26 mouse cellular contexts compared by ENCODE assay signal in the genomic region with DNA sequence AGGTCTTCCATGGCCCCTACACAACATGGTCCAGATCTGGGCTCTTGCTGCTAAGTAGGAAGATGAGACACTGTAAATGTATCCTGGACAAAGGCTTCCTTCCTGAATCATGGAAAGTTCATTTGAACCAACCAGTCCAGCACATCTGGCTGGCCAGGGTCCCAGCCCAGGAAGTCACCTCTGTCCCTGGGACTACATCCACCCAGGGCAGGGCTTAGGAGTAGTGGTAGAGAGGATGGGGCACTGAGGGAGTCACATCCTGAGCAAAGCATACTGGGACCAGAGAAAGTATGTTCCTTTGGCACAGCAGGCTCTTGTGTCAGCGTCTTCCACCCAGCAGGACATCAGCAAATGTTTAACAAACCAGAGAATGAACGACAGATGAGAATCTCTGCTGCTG.
DNase-seq lines count a peak whose midpoint lies in the region; ATAC-seq and TF ChIP-seq lines count a peak whose summit lies in the region.
"Had no signal": no experiment of that assay in that cellular context is flagged by ENCODE, and none has a peak within 500 bp of the region (broad histone marks: within the 10 kb centered on the region; RNA-seq: fewer than 3 reads in every experiment).

No protein-coding gene starts in this region.

- H3K4me3 ChIP-seq in heart, embryonic 10.5 days: no peak overlapping the region
- H3K4me3 ChIP-seq in lung, postnatal 0 days (ENCODE audit: low read depth, low read length): no peak overlapping the region
- H3K4me3 ChIP-seq: embryonic facial prominence, embryonic 12.5 days; embryonic facial prominence, embryonic 15.5 days; forebrain, embryonic 12.5 days had no signal

- H3K27ac ChIP-seq in heart, embryonic 10.5 days: no peak overlapping the region
- H3K27ac ChIP-seq in lung, postnatal 0 days (ENCODE audit: low read length): no peak overlapping the region
- H3K27ac ChIP-seq: embryonic facial prominence, embryonic 12.5 days; embryonic facial prominence, embryonic 15.5 days; forebrain, embryonic 12.5 days; hindbrain, embryonic 14.5 days; hindbrain, postnatal 0 days had no signal

- peak; percentile 72 for ATAC-seq in lung, postnatal 0 days
- ATAC-seq: activated CD4-positive, CD25-positive, alpha-beta regulatory T cell, adult 4 months; forebrain, embryonic 16.5 days; hindbrain, postnatal 0 days; inflammation-experienced regulatory T-cells, adult 6 months; intestine, embryonic 16.5 days had no signal

- H3K4me2 ChIP-seq in lung, postnatal 0 days (replicated peaks; ENCODE audit: low read depth, low read length): no peak overlapping the region
- H3K4me2 ChIP-seq: embryonic facial prominence, embryonic 12.5 days; embryonic facial prominence, embryonic 15.5 days; forebrain, embryonic 12.5 days; heart, embryonic 11.5 days; hindbrain, embryonic 14.5 days had no signal

- DNase-seq in adrenal gland, adult 2 months: peak; percentile 10
- no peak for DNase-seq in adrenal gland, adult 8-10 months
- peak; percentile 10 for DNase-seq in adrenal gland, postnatal 25 days
- DNase-seq in adrenal gland, postnatal 4 days (ENCODE audit: low spot score in 2 of 2): no peak
- peak; percentile 14 for DNase-seq in heart, adult 8-10 months (ENCODE audit: low spot score)
- no peak for DNase-seq in heart, embryonic 10.5 days (ENCODE audit: low spot score)
- peak; percentile 31 for DNase-seq in lung, postnatal 0 days (ENCODE audit: low spot score)
- DNase-seq in lung, postnatal 36 days: no peak
- DNase-seq: cerebellum, adult 11 months; cerebellum, adult 2 months; cerebellum, adult 9-11 months; cerebellum, postnatal 25 days; gastrocnemius, postnatal 10 days; gastrocnemius, postnatal 36 days; heart, postnatal 36 days; kidney, adult 18-20 months had no signal

- H3K36me3 ChIP-seq in heart, embryonic 10.5 days: peaks cover 6% of the 10 kb centered on the region; the same call in 1 of the 2 replicates
- no peaks in the 10 kb centered on the region for H3K36me3 ChIP-seq in lung, postnatal 0 days (ENCODE audit: insufficient read depth, low read length)
- H3K36me3 ChIP-seq: embryonic facial prominence, embryonic 12.5 days; embryonic facial prominence, embryonic 15.5 days; forebrain, embryonic 12.5 days had no signal

- no peaks in the 10 kb centered on the region for H3K9me3 ChIP-seq in heart, embryonic 10.5 days
- H3K9me3 ChIP-seq in lung, postnatal 0 days (ENCODE audit: low read length): no peaks in the 10 kb centered on the region
- H3K9me3 ChIP-seq: embryonic facial prominence, embryonic 12.5 days; embryonic facial prominence, embryonic 15.5 days; forebrain, embryonic 12.5 days had no signal

- no peak for TF ChIP-seq EP300 in lung, postnatal 0 days (IDR thresholded peaks at IDR 0.05)

- H3K9ac ChIP-seq in lung, postnatal 0 days (replicated peaks; ENCODE audit: low read depth): no peak overlapping the region
- H3K9ac ChIP-seq: embryonic facial prominence, embryonic 12.5 days; embryonic facial prominence, embryonic 15.5 days; forebrain, embryonic 12.5 days; hindbrain, embryonic 14.5 days had no signal

- H3K27me3 ChIP-seq in heart, embryonic 10.5 days (ENCODE audit: insufficient read depth, poor library complexity, severe bottlenecking): no peaks in the 10 kb centered on the region
- no peaks in the 10 kb centered on the region for H3K27me3 ChIP-seq in lung, postnatal 0 days (replicated peaks; ENCODE audit: insufficient read depth, low read length)
- H3K27me3 ChIP-seq: embryonic facial prominence, embryonic 15.5 days; forebrain, embryonic 12.5 days had no signal

- no peak for TF ChIP-seq CTCF in lung, postnatal 0 days (IDR thresholded peaks at IDR 0.05)

- peaks cover 11% of the 10 kb centered on the region for H3K4me1 ChIP-seq in heart, embryonic 10.5 days
- H3K4me1 ChIP-seq in lung, postnatal 0 days (ENCODE audit: insufficient read depth, low read depth, low read length): peaks cover 1% of the 10 kb centered on the region; the same call in 1 of the 2 replicates
- H3K4me1 ChIP-seq: embryonic facial prominence, embryonic 12.5 days; embryonic facial prominence, embryonic 15.5 days had no signal

- WGBS in heart, embryonic 10.5 days: 71% methylated on average over 2 of the region's 2 CpGs
- WGBS in lung, postnatal 0 days: 50% methylated on average over 2 of the region's 2 CpGs

Comparison
In these comparisons a context has a peak if more than half of its experiments do, and no peak if none do; other contexts are left out.
1. DNase-seq: peak in adrenal gland, adult 2 months (single experiment), adrenal gland, postnatal 25 days (single experiment), heart, adult 8-10 months (single experiment) and lung, postnatal 0 days (single experiment); none in adrenal gland, adult 8-10 months (single experiment), adrenal gland, postnatal 4 days (0 of 2), heart, embryonic 10.5 days (single experiment) and lung, postnatal 36 days (single experiment).